Mouse (Mus musculus): Measurements from ENCODE around the gene Mettl23. TPM values are rescaled to one million over a fixed set of nuclear protein-coding genes. Genes with fewer than 3 reads are reported as not detected.
"Not testable (repeated sequence)": the region's sequence is repeated elsewhere in the genome, so short reads cannot be mapped to it uniquely, and the experiment has no call there.

The Mettl23 gene
- polyA plus RNA-seq, 1 experiment from 2014 or later = 60.6 TPM

- Histone ChIP-seq H3K4me1 (ENCODE audit: insufficient read depth, low read length) (peaks cover 4% of the 10 kb centered on the region; the same call in 1 of the 2 replicates), H3K9me3 (ENCODE audit: low read length) (no peaks in the 10 kb centered on the region), H3K36me3 (ENCODE audit: insufficient read depth, low read length) (no peaks in the 10 kb centered on the region), H3K4me3 (ENCODE audit: low read length) (no peak overlapping the region), H3K4me2 (replicated peaks; ENCODE audit: low read depth, low read length) (no peak overlapping the region), H3K9ac (replicated peaks; ENCODE audit: low read length) (no peak overlapping the region), H3K27ac (ENCODE audit: low read length) (no peak overlapping the region), H3K27me3 (ENCODE audit: insufficient read depth, low read length) (0 out of 2 replicates have a peak, but pooled peaks cover 2% of the 10 kb centered on the region)
- 0 out of 2 replicates have a peak, but pooled peaks have one; percentile 15 for ATAC-seq (ENCODE audit: low FRiP score, low TSS enrichment)
- 45% methylated on average over 19 of the region's 19 CpGs for WGBS
Measured at GRCm38 (mm10) chr11:116893532-116894442, 50.7 kb downstream of the Mettl23 start.

GRCm38 (mm10) chr11:116895402-116895801, 52.3 kb downstream of the Mettl23 start:
- H3K36me3 ChIP-seq (ENCODE audit: insufficient read depth, low read length) = no peaks in the 10 kb centered on the region
- no peak overlapping the region for H3K4me2 ChIP-seq (replicated peaks; ENCODE audit: low read depth, low read length)
- H3K4me1 ChIP-seq (ENCODE audit: insufficient read depth, low read length) = peaks cover 4% of the 10 kb centered on the region; the same call in 1 of the 2 replicates
- no peaks in the 10 kb centered on the region for H3K9me3 ChIP-seq (ENCODE audit: low read length)
- no peak overlapping the region for H3K27ac ChIP-seq (ENCODE audit: low read length)
- H3K4me3 ChIP-seq (ENCODE audit: low read length) = no peak overlapping the region
- 0 out of 2 replicates have a peak, but pooled peaks cover 2% of the 10 kb centered on the region for H3K27me3 ChIP-seq (ENCODE audit: insufficient read depth, low read length)
- WGBS = 83% methylated on average over 3 of the region's 3 CpGs
- no peak overlapping the region for H3K9ac ChIP-seq (replicated peaks; ENCODE audit: low read length)
- ATAC-seq (ENCODE audit: low FRiP score, low TSS enrichment) = no peak

- Histone ChIP-seq H3K27ac (ENCODE audit: low read length) (no peak overlapping the region), H3K9ac (replicated peaks; ENCODE audit: low read length) (no peak overlapping the region), H3K36me3 (ENCODE audit: insufficient read depth, low read length) (no peaks in the 10 kb centered on the region), H3K9me3 (ENCODE audit: low read length) (no peaks in the 10 kb centered on the region), H3K27me3 (ENCODE audit: insufficient read depth, low read length) (0 out of 2 replicates have a peak, but pooled peaks cover 5% of the 10 kb centered on the region), H3K4me1 (ENCODE audit: insufficient read depth, low read length) (no peaks in the 10 kb centered on the region), H3K4me2 (replicated peaks; ENCODE audit: low read depth, low read length) (no peak overlapping the region), H3K4me3 (ENCODE audit: low read length) (no peak overlapping the region)
- 93% methylated on average over 12 of the region's 12 CpGs for WGBS
- ATAC-seq (ENCODE audit: low FRiP score, low TSS enrichment) = no peak
Measured at GRCm38 (mm10) chr11:116899247-116899646, 56.2 kb downstream of the Mettl23 start.

- not testable (repeated sequence) for H3K27ac ChIP-seq (ENCODE audit: low read length); H3K4me1 ChIP-seq (ENCODE audit: insufficient read depth, low read length); ATAC-seq (ENCODE audit: low FRiP score, low TSS enrichment); H3K9ac ChIP-seq (replicated peaks; ENCODE audit: low read length); H3K9me3 ChIP-seq (ENCODE audit: low read length); H3K4me2 ChIP-seq (replicated peaks; ENCODE audit: low read depth, low read length); H3K36me3 ChIP-seq (ENCODE audit: insufficient read depth, low read length); H3K4me3 ChIP-seq (ENCODE audit: low read length)
- 91% methylated on average over 10 of the region's 10 CpGs for WGBS
- peaks cover 17% of the 10 kb centered on the region; the same call in 1 of the 2 replicates for H3K27me3 ChIP-seq (ENCODE audit: insufficient read depth, low read length)
Measured at GRCm38 (mm10) chr11:116902588-116902987, 59.5 kb downstream of the Mettl23 start.

Other genes with a start within 250 kb of the Mettl23 start
- gene Rhbdf2, start 216.3 kb upstream of the Mettl23 start, polyA plus RNA-seq (2015; fragmentation: Nextera tagmentation; extraction: Ambion mirVana) = 11.4 and 12.8 TPM in 2 replicates
- 1.3 and 1.5 TPM in 2 replicates for gene Prcd, start 189.7 kb upstream of the Mettl23 start, polyA plus RNA-seq (2015; fragmentation: Nextera tagmentation; extraction: Ambion mirVana)
- 17.0 and 17.5 TPM in 2 replicates for gene Cygb, start 189.0 kb upstream of the Mettl23 start, polyA plus RNA-seq (2015; fragmentation: Nextera tagmentation; extraction: Ambion mirVana)
- gene St6galnac1, start 67.8 kb upstream of the Mettl23 start, polyA plus RNA-seq (2015; fragmentation: Nextera tagmentation; extraction: Ambion mirVana) = not detected in 2 replicates
- gene Mxra7, start 15.2 kb upstream of the Mettl23 start, polyA plus RNA-seq (2015; fragmentation: Nextera tagmentation; extraction: Ambion mirVana) = 15.6 and 17.0 TPM in 2 replicates
- gene Jmjd6, start 171 bp downstream of the Mettl23 start, polyA plus RNA-seq (2015; fragmentation: Nextera tagmentation; extraction: Ambion mirVana) = 74.8 and 77.8 TPM in 2 replicates
- 38.8 and 41.2 TPM in 2 replicates for gene Mfsd11, start 9.2 kb downstream of the Mettl23 start, polyA plus RNA-seq (2015; fragmentation: Nextera tagmentation; extraction: Ambion mirVana)
- 729 and 742 TPM in 2 replicates for gene Srsf2, start 9.8 kb downstream of the Mettl23 start, polyA plus RNA-seq (2015; fragmentation: Nextera tagmentation; extraction: Ambion mirVana)
- 0.21 and 0.24 TPM in 2 replicates for gene Mgat5b, start 75.6 kb downstream of the Mettl23 start, polyA plus RNA-seq (2015; fragmentation: Nextera tagmentation; extraction: Ambion mirVana)

All from kidney, embryonic 16.5 days (tissue).